Comparison of ENCODE assay signal across 8 mouse cellular contexts in the genomic region with DNA sequence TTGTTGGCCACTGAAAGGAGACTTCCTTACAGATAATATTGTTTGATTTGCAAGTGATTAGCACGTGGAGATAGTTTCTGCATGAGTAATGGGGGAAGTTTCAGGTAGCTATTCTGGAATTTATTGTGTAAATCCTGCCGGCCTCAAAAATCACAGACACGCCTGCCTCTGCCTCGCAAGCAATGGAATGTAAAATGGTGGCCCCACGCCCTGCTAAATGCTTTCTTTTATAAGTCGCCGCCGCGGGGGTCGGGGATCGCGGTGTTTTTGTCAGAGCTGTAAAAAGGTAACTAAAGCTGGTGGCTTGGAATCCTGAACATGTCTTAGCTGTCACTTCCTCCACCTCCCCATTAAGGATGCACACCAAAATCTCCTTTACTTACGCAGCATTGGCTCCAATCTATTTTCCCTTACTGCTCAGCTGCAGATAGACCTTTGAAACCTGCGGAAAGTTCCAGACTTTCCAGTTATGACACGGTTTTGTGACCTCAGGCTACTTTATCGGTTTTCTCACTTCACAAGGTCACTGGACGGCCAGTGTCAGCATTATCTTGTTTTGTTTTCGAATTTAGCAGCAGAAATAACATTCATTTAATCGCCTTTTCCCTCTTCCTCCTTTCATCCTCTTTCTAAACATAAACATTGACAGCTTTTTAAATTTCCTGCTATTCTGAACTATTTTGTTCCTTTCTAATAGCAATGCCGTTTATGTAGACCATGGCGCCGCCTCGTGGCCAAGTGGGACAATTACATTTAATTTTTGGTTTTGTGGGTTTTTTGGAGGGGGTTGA. TPM values are rescaled to one million over a fixed set of nuclear protein-coding genes. Genes with fewer than 3 reads are reported as not detected.
DNase-seq lines count a peak whose midpoint lies in the region; ATAC-seq lines count a peak whose summit lies in the region.
"Had no signal": no experiment of that assay in that cellular context is flagged by ENCODE, and none has a peak within 500 bp of the region (broad histone marks: within the 10 kb centered on the region; RNA-seq: fewer than 3 reads in every experiment).

No protein-coding gene starts in this region.

- peak overlapping the region; percentile 27 for H3K4me3 ChIP-seq in kidney, embryonic 16.5 days (ENCODE audit: low read length)
- H3K4me3 ChIP-seq: neural tube, embryonic 12.5 days had no signal

- H3K4me1 ChIP-seq in kidney, embryonic 16.5 days (ENCODE audit: insufficient read depth, low read length), result peaks cover 3% of the 10 kb centered on the region; the same call in 1 of the 2 replicates
- H3K4me1 ChIP-seq: neural tube, embryonic 12.5 days had no signal

- peak; percentile 72 for DNase-seq in A20 (ENCODE audit: low read depth, low spot score)
- DNase-seq in cerebellum, adult 11-12 months, result peak; percentile 9
- DNase-seq in lung, adult 18-20 months, result peak; percentile 19 to 25
- DNase-seq in retina, postnatal 1 day, result peak; percentile 48

- H3K9ac ChIP-seq in kidney, embryonic 16.5 days (replicated peaks; ENCODE audit: low read length), result 0 out of 2 replicates have a peak overlapping the region, but pooled peaks have one; percentile 4
- H3K9ac ChIP-seq: neural tube, embryonic 12.5 days had no signal

- H3K9me3 ChIP-seq in kidney, embryonic 16.5 days (ENCODE audit: low read length), result no peaks in the 10 kb centered on the region; the same call in 1 of the 2 replicates

- ATAC-seq in CD4-positive, CD25-positive, alpha-beta regulatory T cell, adult 4 months, result peak; percentile 64
- ATAC-seq in granulocyte monocyte progenitor cell, adult 5-6 weeks (replicated peaks; ENCODE audit: poor library complexity, severe bottlenecking), result peak; percentile 43
- ATAC-seq in kidney, embryonic 16.5 days (ENCODE audit: low FRiP score, low TSS enrichment), result no peak

- 20% methylated on average over 23 of the region's 23 CpGs for WGBS in kidney, embryonic 16.5 days

- no peak overlapping the region for H3K27ac ChIP-seq in kidney, embryonic 16.5 days (ENCODE audit: low read length)
- H3K27ac ChIP-seq: neural tube, embryonic 12.5 days had no signal

- H3K27me3 ChIP-seq in kidney, embryonic 16.5 days (ENCODE audit: insufficient read depth, low read length), result no peaks in the 10 kb centered on the region
- H3K27me3 ChIP-seq: neural tube, embryonic 12.5 days had no signal

- peak overlapping the region; percentile 52 for H3K4me2 ChIP-seq in kidney, embryonic 16.5 days (replicated peaks; ENCODE audit: low read depth, low read length)
- H3K4me2 ChIP-seq: neural tube, embryonic 12.5 days had no signal

- no peaks in the 10 kb centered on the region for H3K36me3 ChIP-seq in kidney, embryonic 16.5 days (ENCODE audit: insufficient read depth, low read length)
- H3K36me3 ChIP-seq: neural tube, embryonic 12.5 days had no signal

RNA-seq across cellular contexts. Expression of a gene that starts 25.6 kb away (rescaled TPM):
- 10 to 100 TPM; 30.8 to 38.7 TPM for polyA plus RNA-seq in CD4-positive, CD25-positive, alpha-beta regulatory T cell, adult 4 months (2017; shearing (Covaris generic))
- 20.5 and 27.8 TPM in 2 replicates for total RNA-seq in granulocyte monocyte progenitor cell, adult 5-6 weeks (2014; fragmentation: Nextera tagmentation)
- 11.0 and 12.4 TPM in 2 replicates for total RNA-seq in granulocyte monocyte progenitor cell, adult 5-6 weeks (2017)
- 9.7 and 11.6 TPM in 2 replicates for polyA plus RNA-seq in kidney, embryonic 16.5 days (2015; fragmentation: Nextera tagmentation; extraction: Ambion mirVana)

Comparison
In these comparisons a context has a peak if more than half of its experiments do, and no peak if none do; other contexts are left out.
1. DNase-seq: peak in every context shown above with its lines; median percentile 72 in A20; 48 in retina, postnatal 1 day; 22 in lung, adult 18-20 months; 9 in cerebellum, adult 11-12 months.